Mouse (Mus musculus): Measurements from ENCODE around the gene Xirp1.

Gene Xirp1

DNA sequence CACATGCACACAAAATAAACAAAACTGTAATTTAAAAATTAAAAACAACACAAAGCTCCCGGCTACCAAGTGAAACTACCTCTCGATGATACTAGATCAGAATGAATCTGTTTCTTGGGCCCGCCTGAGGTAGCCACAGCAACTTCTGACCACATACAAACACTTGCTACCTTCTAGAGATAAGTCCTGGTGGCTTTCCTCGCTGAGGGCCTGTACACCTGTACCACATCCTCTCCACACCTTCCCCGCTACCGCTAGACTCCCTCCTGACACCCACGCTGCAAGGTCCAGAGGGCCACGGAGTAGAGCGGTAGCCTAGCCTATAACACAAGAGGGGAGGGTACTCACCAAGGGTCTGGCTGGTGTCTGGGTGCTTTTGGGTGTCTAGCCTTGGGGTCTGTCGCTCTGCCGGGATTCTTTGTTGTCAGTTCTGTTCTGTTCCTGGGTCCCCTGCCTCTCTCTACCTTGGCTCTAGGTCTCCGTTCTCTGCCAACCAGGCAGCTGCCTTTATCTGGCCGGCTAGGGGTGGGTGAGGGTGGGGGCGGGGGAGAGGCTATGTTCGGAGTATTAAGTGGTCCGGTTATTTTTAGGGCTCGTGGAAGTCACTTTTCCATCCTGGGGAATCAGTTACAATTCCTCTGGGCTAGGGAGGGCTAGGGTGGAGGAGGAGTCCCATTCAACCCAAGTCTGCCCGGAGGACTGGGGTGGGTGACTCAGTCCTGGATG lies at the start of gene Xirp1:
Gene Xirp1 (minus strand): TSS at position 513 of the 726 bp plus-strand sequence.
- no peak for DNase-seq (ENCODE audit: low read depth)

DNA sequence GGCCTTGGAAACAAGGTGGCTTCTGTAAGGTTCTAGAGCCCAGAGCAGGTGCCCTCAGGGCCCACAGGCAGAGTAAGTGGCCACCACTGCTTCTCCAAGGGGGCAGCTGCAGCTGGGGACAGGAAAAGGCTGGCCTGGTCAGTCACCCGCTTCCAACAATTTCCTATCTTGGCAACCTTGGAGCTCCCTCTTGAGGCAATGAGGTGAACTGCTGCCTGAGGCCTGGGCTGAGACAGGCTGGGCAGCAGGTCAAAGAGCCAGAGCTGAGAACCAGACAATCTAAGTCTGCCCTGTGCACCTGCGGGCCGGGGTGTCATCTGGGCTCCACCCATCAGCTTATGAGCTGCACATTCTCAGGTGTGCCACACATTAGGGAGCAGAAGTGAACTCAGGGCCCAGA lies 49.8 kb upstream of the Xirp1 start:
- no peak for DNase-seq (ENCODE audit: low read depth)

DNA sequence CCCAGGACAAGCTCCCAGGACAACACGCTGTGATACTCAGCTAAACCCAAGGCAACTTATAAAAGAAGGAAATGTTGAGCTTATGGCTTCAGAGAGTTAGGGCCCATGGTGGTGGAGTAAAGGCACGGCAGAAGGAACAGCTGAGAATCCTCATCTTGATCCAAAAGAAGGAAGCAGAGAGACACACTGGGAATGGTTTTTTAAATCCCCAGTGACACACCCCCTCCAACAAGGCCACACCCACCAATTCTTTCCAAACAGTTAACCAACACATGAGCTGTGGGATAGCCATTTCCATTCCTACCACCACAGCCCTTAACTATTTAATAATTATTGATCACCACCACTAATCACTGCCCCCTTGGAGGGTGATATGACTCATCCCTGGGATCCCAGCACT lies 47.9 kb upstream of the Xirp1 start:
- DNase-seq (ENCODE audit: low read depth): no peak

DNA sequence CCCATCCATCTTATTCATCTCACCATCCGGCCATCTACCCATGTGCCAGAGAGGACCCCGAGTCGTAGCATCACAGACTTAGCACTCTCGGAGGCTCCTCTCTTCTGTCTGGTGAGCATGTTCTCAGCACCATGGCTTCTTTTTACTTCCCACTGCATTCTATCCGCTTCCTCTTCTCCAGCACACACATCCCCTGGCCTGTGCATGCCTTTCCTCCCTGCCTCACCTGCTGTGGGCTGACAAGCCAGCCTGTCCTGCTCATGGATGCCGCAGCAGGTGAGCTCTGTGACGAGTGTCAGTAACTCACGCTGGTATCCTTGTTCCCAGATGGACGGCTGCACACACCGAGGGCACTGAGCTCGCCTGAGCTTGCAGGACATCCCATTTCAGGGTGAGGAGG lies 46.4 kb upstream of the Xirp1 start, which contains the start of gene Cx3cr1:
Gene Cx3cr1 (minus strand): TSS at position 101 of the 400 bp plus-strand sequence.
- DNase-seq (ENCODE audit: low read depth): no peak

DNA sequence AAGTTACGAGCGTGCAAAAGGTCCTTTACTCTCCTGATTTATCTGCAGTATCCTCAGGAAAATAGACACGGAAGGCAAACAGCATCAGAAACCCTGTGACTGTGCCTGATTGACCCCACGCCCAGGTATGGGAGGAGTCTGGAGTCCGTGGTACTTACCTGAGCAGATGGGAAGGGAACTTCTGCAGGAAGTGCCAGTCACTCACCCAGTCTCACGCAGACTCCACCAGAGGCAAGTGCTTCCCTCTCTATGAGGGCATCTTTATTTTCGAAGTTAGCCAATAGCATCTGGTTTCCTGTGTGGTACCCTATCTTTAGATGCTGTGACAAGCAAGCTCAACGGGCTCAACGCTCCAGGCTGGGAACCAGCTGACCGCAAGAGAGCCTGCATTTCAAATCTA lies 44.6 kb upstream of the Xirp1 start:
- DNase-seq (ENCODE audit: low read depth): no peak

DNA sequence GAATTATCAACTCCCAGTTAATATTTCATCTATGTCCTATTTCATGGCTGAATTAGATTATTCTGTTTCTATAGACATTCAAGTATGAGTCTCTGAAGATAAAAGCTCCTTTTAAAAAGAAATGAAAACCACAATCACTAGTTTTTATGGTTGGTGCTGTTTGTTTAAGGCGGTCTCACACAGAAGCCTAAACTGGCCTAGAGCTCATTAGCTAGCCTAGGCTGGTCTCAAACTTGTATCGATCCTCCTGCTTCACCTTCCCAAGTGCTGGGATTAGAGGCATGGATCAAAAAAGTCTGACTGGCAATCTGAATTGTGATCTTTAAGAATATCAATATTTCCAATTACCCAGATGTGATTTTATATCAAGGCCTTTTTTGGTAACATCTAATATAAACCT lies 44.2 kb upstream of the Xirp1 start:
- DNase-seq (ENCODE audit: low read depth): no peak

DNA sequence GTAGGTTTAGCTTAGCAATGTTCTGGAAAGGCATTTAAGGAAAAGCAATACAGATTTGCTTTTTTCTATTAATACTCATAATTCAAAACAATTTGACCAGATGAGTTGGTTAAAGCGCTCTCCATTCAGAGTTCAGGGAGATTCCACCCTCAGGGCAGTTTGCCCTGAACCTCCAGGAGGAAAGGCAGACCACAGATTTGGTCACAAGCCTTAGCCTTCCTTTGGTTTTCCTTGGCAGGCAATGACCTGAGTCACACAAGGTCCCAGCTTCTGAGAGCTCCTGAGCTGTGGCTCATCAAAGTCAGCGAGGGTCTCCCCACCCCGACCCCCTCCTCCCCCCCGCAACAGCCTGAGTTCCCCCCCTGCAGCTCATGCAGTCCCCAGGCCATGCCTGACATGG lies 40.9 kb upstream of the Xirp1 start:
- DNase-seq (ENCODE audit: low read depth): no peak

DNA sequence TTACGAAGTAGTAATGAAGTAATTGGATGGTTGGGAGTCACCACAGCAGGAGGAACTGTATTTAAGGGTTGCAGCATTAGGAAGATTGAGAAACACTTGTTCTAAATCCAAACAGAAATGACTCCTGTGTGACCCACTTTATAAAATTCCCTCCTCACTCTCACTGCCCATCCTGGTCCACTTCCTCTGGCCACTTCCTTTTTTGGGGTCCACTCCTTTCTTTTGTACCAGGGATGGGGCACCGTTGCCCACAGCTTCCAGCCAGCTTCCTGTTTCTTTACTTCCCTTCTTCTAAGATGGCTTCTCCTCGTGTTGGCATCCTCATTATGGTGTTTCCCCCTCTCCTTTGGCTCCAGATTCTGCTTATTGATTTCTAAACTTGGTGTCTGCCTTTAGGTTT lies 35.3 kb upstream of the Xirp1 start:
- DNase-seq (ENCODE audit: low read depth): no peak

DNA sequence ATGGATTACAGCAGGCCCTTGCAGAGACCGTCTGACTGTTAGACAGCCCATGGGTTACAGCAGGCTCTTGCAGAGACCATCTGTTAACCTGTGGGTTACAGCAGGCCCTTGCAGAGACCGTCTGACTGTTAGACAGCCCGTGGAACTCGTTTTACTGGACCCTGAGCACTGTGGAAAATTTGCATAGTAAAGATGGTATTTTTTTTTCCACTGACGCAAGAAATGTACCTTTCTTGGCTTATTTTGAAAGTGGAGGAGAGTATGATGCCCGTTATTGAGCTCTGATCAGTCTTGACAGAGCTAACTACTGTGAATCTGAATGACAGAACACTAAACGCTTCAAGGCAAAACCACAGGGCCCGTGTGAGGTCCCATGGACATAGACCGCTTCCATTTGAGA lies 32.8 kb upstream of the Xirp1 start:
- no peak for DNase-seq (ENCODE audit: low read depth)

DNA sequence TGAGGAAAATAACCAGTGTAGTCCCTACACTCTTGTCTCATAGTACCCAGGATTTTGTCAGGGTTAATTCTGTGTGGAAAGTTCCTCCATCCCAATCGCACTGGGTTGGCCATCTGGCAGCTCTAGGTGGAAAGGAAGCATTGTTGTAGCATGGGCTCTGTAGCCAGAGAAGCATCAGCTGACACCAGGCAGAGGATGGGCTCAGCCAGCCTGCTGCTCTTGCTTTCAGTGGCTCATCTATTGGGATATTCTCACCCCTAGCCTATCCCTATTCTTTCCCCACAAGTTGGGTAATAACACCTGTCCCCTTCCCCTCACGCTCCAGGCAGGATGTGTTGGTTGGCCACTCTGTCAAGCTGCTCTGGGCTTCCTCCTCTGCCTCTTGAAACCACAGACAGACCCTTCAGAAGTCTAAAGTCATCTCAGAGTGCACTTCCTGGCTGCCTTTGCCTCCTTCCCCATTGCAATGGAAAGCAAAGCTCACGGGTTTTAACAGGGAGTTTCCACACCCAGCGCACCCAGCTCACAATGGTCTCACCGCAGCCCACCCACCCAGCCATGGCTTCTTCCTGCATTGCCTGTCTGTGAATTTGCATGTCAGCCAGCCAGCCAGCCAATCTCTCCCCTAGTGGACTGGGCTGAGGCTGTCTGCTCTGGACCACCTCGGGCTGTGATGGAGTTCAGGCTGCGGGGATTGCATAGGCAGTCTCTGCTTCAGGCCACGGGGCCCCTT lies 31.3 kb upstream of the Xirp1 start:
- DNase-seq (ENCODE audit: low read depth): no peak

DNA sequence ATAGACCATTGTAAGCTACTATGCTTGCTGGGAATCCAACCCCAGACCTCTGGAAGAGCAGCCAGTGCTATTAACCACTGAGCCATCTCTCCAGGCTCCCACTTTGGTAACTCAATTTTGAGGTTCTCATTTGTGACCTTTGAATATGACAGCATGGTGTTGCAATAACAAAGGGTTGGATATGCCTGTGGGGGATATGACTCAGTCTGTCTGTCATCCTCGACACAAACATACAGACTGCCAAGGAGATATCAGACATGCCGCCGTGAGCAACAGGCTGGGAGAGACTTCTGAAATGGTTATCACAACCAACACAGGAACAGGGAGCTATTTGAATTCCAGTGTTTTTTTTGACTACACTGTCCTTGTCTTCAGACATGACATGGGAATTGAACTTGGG lies 26.0 kb upstream of the Xirp1 start:
- DNase-seq (ENCODE audit: low read depth): no peak

DNA sequence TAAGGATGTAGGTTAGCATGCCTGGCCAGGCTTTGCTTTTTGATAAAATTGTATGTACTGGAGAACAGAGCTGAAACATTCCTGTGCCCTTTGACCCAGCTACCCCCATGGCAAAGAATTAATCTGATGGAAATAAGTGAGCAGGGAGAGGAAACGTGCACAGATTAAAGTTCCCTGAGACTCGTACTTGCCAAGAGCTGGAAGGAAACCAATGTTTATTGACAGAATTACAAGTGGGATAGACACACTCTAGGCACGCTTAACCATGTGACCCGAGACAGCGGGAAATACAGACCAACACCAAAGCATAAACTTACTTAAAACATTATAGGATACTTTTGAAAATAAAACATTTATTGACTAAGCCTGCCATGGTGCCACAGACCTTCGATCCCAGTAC lies 25.1 kb upstream of the Xirp1 start:
- DNase-seq (ENCODE audit: low read depth): no peak

DNA sequence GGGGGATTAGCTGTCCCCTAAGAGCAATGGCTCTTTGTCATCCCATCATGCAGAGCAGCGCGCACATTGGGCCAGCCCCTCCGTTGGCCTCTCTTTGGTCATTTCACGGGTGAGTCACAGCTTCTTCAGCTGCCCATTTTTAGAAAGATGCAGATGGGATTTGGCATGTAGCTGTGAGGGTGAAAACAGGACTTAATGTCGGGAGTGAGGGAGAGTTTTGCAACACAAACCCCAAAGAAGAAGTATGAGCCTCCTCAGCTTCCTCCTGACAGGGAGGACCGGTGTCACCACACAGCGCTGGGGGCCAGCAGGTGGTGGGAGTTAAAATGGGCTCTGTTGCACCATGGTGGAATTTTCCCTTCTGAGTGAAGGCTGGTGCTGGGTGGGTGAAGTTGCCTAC lies 19.7 kb upstream of the Xirp1 start:
- no peak for DNase-seq (ENCODE audit: low read depth)

DNA sequence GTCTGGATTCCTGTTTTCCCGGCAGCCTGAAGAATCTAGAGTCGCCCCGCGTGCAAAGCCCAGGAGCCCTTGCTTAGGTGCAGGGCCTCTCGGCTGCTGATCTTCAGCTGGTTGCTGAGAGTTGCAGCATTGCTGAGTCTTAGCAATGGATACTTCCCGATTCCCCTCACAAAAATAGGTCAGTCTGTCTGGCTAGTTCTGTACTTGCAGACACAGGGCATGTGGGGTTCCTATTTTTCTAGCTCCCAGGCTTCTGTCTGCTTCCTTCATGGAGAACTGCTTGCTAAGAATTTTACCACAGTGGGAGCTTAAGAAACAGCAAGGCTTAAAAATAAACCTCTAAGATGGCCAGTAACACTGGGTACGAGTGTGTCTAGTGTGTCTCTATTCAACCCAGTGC lies 14.0 kb upstream of the Xirp1 start:
- DNase-seq (ENCODE audit: low read depth): no peak

DNA sequence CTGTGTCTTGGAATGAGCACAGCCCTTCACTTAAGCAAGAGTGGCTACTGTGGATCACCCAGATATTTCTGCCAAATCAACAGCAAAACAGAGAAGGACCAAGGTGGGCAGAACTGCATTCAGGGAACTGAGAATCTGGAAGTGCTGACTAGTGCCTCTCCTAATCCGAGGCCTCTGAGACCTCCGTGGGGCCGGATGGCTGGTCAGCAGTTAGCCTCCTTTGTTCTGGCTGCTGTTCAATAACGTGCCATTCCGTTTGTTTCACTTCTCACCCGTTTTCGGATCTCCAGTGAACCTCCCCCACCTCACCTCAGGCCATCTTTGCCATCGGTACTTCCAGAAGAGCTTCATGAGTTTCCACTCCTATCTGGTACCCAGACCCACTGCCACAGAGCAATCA lies 11.0 kb upstream of the Xirp1 start:
- DNase-seq (ENCODE audit: low read depth): no peak

DNA sequence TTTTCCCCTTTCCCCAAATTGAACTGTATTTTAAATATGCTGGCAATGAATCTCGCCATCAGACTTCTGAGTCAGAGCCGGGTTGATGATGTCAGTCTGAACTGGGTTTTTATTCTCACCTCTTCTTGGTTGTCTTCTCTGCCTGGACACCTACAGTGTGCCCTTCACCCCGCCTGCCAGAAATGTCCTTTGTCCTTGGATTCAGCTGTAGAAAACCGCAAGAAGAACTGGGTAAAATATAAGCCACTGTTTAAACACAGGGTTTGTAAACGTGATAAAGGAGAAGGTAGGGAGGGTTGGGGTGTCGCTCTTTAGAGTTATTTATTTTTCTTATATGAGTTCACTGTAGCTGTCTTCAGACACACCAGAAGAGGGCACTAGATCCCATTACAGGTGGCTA lies 9.3 kb upstream of the Xirp1 start:
- no peak for DNase-seq (ENCODE audit: low read depth)

DNA sequence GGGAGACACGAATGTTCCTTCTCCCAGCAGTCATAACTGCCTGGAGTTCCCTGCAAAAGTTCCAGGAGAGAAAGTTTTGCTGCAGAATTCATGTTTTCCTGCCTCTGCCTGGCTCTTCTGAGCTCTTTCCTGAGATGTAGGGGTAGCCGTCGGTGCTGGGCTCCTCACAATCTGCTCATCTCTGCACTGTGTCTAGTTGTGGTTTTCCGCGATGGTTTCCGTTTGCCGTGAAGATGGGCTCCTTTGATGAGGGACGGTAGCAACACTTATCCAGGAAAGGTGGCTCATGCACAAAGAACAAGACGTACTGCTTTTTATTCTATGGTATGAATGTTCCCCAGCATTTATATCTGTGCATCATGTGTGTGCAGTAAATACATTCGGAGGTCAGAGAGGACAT lies 7.0 kb upstream of the Xirp1 start:
- no peak for DNase-seq (ENCODE audit: low read depth)

DNA sequence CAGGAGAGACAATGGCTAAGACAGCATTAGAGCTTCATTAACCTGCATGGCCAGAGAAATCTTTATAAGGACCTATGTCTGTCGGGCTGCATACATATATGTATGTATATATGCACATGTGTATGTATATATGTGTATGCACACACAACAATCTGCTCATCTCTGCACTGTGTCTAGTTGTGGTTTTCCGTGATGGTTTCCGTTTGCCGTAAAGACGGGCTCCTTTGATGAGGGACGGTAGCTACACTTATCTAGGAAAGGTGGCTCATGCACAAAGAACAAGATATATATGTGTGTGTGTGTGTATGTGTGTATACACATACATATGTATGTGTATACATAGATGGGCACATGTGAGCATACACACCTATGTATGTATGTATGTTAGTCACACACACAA lies 6.5 kb upstream of the Xirp1 start:
- DNase-seq (ENCODE audit: low read depth): no peak

DNA sequence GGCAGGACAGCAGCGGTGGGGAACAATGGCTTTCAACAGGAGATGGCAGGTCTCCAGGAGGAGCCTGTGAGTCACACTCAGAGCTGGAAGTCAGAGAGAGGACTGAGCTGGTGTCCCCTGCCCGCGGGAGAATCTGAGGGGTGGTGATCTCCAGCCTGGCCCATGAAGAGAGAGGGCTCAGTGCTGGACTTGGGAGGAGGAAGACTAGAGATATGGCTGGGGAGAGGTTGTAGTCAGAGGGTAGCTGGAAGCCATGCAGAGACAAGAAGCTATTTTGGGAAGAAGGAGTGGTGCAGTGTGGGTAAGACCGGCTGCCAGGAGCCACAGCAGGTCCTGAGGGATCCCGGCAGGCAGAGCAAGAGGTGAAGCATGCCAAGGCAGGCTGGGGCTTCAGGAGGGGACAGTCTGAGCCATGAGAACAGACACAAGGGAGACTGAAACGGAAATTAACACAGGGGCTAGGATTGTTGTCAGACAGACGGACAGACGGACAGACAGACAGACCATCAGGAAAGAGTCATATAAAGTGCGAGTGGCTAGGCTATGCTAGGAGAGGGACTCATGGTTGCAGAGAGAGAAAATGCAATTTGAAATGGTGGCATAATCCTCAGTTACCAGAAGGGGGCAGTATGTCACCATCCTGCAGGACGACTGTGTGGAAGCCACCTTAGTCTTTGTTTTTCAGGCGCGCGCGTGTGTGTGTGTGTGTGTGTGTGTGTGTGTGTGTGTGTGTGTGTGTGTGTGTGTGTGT lies 4.2 kb upstream of the Xirp1 start:
- no peak for DNase-seq (ENCODE audit: low read depth)

DNA sequence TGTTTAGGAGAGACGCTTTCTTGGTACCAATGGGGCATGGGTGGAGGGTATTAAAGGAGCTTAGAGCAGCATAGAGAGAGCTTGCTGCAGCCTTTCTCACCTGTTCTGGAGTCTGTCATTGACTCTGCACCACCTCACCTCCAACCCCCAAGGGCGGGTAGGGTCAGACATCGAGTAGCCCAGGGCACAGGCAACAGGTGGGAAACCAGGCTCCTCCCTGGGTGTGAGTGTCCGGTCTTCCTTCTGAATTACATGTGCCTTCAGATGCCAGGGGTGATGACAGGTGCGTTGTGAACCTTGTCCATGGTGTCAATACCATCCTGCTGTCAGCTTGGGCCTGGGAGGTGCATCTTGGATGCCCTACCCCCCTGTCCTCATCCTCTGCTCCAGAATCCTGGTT lies 1.2 kb upstream of the Xirp1 start:
- DNase-seq (ENCODE audit: low read depth): no peak

DNA sequence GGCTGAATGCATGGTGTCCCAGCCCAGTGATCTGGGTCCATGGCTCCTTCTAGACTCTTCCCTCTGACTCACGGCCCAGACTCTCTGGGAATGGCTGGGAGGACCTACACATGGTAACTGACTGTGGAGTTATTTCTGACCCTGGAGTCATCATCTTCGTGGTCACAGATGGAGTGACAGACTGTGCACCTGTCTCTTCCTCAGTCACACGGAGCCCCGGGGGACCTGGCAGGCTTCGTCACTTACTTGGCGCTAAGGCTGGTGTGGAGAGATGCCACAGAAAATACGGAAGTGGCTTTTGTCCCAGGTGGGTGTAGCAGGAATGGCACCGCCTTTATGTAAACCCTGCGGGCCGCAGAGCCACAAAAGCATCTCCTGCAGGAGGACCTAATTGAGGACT lies 773 bp upstream of the Xirp1 start:
- DNase-seq (ENCODE audit: low read depth): no peak

DNA sequence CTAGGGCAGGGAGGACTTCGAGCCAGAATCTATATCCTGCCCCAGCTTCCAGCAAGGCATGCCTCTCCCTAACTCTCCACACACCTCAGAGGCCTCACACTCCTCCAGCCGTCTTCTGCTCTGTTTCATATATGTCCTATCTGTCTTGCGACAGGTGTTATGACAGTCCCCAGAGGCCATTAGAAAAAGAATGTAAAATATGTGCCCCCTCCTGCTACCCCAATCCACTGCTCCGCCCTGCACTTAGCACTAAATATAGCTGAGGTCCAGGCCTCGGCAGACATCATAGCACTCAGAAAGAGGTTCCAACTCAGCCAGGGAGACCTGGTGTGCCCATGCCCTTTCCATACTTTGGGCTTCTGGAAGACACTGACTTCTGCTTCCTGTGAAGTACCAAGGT lies 2.2 kb downstream of the Xirp1 start:
- no peak for DNase-seq (ENCODE audit: low read depth)

DNA sequence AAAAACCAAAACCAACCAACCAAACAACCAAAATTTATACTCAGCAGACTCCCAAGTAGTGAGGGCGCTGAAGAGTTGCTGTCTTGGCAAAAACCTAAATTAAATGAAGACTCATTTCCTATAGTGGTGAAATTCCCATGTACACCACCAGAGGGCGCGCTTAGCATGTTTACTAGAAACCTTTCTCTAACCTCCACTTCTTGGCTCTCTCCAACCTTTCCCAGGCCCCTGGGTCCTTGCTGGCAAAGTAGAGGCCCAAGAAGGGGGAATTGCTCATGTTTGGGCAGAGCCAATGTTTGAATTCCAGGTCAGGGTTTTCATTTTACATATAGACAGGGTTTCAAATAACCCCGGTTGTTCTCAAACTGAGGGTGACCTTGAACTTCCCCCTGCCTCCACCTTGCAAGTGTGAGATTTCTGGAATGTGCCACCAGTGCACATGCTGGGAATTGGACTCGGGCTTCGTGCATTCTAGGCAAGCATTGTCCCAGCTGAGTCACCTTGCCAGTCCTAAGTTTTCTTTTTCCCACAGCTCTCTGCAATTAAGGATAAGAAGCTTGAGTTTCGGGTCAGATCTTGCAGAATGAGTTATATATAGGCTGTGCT lies 3.0 kb downstream of the Xirp1 start:
- DNase-seq (ENCODE audit: low read depth): peak; percentile 68
